Mouse (Mus musculus) hindbrain, embryonic 16.5 days (tissue): ENCODE results near the gene Rcan1. TPM values are rescaled to one million over a fixed set of nuclear protein-coding genes. Genes with fewer than 3 reads are reported as not detected.

Experiments used
- ATAC-seq: fragments of 200-750 bp; cut with Nextera tagmentation; 2 replicates; pipeline ENCODE4 v1.8.0; 2017; ENCODE audit warnings: moderate TSS enrichment, moderate library complexity
- H3K27ac ChIP-seq: fragments of 300-500 bp; sonication (generic); 2 replicates; pipeline ENCODE4 v1.5.1; 2014; ENCODE audit warnings: low read depth, mild to moderate bottlenecking, control low read depth, low read length, moderate library complexity
- H3K27me3 ChIP-seq: fragments of 300-500 bp; sonication (generic); replicated peaks from 2 replicates; pipeline ENCODE4 v1.6.1; 2014; ENCODE audit warnings: low read length; ENCODE audit not compliant: control insufficient read depth, insufficient read depth
- H3K36me3 ChIP-seq: fragments of 300-500 bp; sonication (generic); 2 replicates; pipeline ENCODE4 v1.6.1; 2014; ENCODE audit warnings: mild to moderate bottlenecking, low read length, moderate library complexity, mixed read lengths; ENCODE audit not compliant: control insufficient read depth, insufficient read depth
- H3K4me1 ChIP-seq: fragments of 300-500 bp; sonication (generic); 2 replicates; pipeline ENCODE4 v1.6.1; 2014; ENCODE audit warnings: low read depth, low read length; ENCODE audit not compliant: control insufficient read depth, insufficient read depth
- H3K4me2 ChIP-seq: fragments of 300-500 bp; sonication (generic); 2 replicates; pipeline ENCODE4 v1.6.1; 2014; ENCODE audit warnings: mild to moderate bottlenecking, low read length, control low read depth, moderate library complexity
- H3K4me3 ChIP-seq: fragments of 300-500 bp; sonication (generic); 2 replicates; pipeline ENCODE4 v1.5.1; 2014; ENCODE audit warnings: mild to moderate bottlenecking, low read length, control low read depth, moderate library complexity
- H3K9ac ChIP-seq: fragments of 300-500 bp; sonication (generic); 2 replicates; pipeline ENCODE4 v1.6.1; 2014; ENCODE audit warnings: low read depth, mild to moderate bottlenecking, control low read depth, low read length, moderate library complexity
- H3K9me3 ChIP-seq: fragments of 300-500 bp; sonication (generic); 2 replicates; pipeline ENCODE4 v1.6.1; 2014; ENCODE audit warnings: mild to moderate bottlenecking, low read length, moderate library complexity; ENCODE audit not compliant: control insufficient read depth
- WGBS: fragments of 180-500 bp; shearing (Covaris S2); extraction: QIAGEN DNeasy Blood & Tissue Kit; methylation state at CpG from one replicate; pipeline ENCODE4 v1.1.7; 2014; 5-methylcytosine and 5-hydroxymethylcytosine counted together
- polyA plus RNA-seq: library from polyadenylated mRNA; unstranded; fragments of >200 nt; fragmentation: Nextera tagmentation; extraction: Ambion mirVana; gene quantifications from 2 replicates; pipeline ENCODE4 v1.2.1, GENCODE M21; 2015

Rcan1 gene
- polyA plus RNA-seq, 1 experiment from 2014 or later, result 75.7 TPM

DNA sequence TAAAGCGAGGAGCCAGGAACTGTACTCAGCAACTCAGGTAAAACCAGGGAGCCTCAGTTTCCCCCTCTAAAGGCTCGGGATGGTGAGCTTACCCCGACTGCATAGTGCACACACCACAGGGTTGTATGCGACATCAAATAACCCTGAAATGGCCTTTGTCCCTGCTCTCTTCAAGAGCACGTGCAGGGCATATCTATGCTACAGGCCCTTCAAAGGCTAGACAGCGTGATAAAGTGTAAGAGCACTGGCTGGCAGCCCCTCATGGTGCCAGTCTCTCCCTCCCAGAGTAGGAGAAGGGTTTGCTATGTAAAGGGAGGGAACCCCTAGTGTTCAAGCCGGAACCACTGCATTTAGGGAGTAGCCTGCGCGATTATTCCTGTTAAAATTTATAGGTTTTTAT is 113.6 kb downstream of the Rcan1 start:
- Histone ChIP-seq H3K36me3 (no peaks in the 10 kb centered on the region), H3K9me3 (no peaks in the 10 kb centered on the region), H3K4me2 (no peak overlapping the region), H3K4me1 (peaks cover 7% of the 10 kb centered on the region), H3K9ac (no peak overlapping the region), H3K27ac (no peak overlapping the region), H3K27me3 (no peaks in the 10 kb centered on the region), H3K4me3 (no peak overlapping the region)
- ATAC-seq, result no peak; the same call in 1 of the 2 replicates
- 50% methylated on average over 9 of the region's 9 CpGs for WGBS

DNA sequence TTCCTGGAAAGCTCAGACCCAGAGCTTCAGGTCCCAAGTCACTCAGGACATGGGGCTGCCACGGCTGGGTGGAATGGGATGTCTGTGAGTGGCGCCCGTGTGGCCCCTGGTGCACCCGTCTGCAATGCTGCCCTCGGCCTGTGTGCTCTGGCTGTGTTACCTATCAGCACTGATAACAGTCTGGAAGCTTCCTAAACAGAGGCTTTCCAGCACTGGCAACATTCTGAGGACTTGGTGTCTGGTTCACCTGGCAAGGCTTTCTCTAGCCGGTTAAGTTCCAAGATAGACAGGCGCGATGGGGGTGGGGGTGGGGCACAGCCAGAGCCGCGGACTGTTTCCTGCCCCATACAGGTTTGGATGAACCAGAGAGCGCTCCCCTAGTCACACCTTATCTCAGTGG is 114.7 kb downstream of the Rcan1 start:
- WGBS, result 73% methylated on average over 11 of the region's 11 CpGs
- H3K36me3 ChIP-seq, result no peaks in the 10 kb centered on the region
- no peak overlapping the region for H3K4me3 ChIP-seq
- no peaks in the 10 kb centered on the region for H3K9me3 ChIP-seq
- H3K27ac ChIP-seq, result no peak overlapping the region
- peaks cover 7% of the 10 kb centered on the region for H3K4me1 ChIP-seq
- no peak overlapping the region for H3K9ac ChIP-seq
- ATAC-seq, result no peak
- no peaks in the 10 kb centered on the region for H3K27me3 ChIP-seq
- H3K4me2 ChIP-seq, result no peak overlapping the region

DNA sequence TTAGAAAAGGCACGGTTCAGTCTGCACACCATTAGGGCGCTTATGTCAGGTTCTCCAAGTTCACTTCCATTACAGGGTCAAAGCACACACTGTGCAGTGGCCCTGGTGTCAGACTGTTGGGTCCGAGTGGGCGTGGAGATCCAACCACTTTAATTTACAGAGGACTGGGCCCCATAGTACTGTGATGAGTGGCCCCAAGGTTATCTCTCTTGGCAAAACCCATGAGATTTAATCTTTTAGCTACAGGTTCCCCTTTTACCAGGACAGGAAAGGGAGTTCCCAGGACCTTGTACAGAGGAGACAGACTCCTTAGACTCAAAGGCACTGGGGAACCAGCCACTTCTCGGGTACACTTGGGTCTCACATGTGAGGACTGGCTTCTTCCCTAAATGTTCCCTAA is 115.3 kb downstream of the Rcan1 start:
- no peak for ATAC-seq
- Histone ChIP-seq H3K36me3 (no peaks in the 10 kb centered on the region), H3K4me2 (no peak overlapping the region), H3K4me3 (no peak overlapping the region), H3K9me3 (no peaks in the 10 kb centered on the region), H3K4me1 (peaks cover 7% of the 10 kb centered on the region), H3K27ac (no peak overlapping the region), H3K27me3 (no peaks in the 10 kb centered on the region), H3K9ac (no peak overlapping the region)
- 83% methylated on average over 5 of the region's 5 CpGs for WGBS

DNA sequence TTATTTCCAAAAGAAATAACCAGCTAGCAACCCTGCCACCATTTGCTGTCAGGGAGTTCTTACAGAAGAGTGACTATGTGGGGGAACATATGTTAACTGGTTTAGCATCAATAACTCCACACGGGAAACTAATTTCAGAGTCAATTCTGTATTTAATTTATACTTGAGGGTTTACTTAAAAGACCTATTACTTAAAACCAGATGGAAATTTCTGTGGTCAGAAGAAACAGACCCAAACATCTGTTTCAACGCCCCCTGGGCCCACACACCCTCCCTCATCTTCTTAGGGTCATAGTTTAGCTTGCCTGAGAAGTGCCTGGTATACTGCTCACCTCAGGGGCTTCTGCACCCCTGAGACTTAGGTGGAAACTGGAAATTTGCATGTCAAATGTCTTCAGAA is 116.8 kb downstream of the Rcan1 start:
- 69% methylated on average over 2 of the region's 2 CpGs for WGBS
- H3K4me2 ChIP-seq, result no peak overlapping the region
- peaks cover 7% of the 10 kb centered on the region for H3K4me1 ChIP-seq
- no peaks in the 10 kb centered on the region for H3K36me3 ChIP-seq
- no peak overlapping the region for H3K27ac ChIP-seq
- no peak overlapping the region for H3K9ac ChIP-seq
- H3K27me3 ChIP-seq, result no peaks in the 10 kb centered on the region
- no peak for ATAC-seq
- H3K4me3 ChIP-seq, result no peak overlapping the region
- H3K9me3 ChIP-seq, result no peaks in the 10 kb centered on the region

DNA sequence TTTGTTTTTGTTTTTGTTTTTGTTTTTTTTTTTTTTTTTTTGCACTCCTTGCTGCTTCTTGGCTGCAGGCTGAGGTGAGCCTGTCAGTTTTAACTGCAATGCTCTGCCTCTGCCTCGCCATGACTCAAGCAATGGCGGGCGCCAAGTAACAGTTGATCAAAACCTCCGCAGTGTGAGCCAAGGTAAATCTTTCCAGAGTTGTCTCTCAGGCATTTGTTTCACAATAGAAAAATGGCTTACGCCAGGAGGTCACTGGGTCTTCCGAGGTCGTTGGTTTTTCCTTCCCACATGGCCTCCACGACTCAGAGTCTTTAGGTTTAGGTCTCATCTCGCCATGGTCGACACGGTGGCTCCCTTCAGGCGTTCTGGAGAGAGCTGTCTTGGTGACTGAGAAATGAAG is 117.4 kb downstream of the Rcan1 start:
- peaks cover 7% of the 10 kb centered on the region for H3K4me1 ChIP-seq
- H3K36me3 ChIP-seq, result no peaks in the 10 kb centered on the region
- no peaks in the 10 kb centered on the region for H3K9me3 ChIP-seq
- H3K27ac ChIP-seq, result no peak overlapping the region
- no peak overlapping the region for H3K4me2 ChIP-seq
- no peaks in the 10 kb centered on the region for H3K27me3 ChIP-seq
- H3K9ac ChIP-seq, result no peak overlapping the region
- no peak for ATAC-seq
- no peak overlapping the region for H3K4me3 ChIP-seq
- 85% methylated on average over 12 of the region's 12 CpGs for WGBS

DNA sequence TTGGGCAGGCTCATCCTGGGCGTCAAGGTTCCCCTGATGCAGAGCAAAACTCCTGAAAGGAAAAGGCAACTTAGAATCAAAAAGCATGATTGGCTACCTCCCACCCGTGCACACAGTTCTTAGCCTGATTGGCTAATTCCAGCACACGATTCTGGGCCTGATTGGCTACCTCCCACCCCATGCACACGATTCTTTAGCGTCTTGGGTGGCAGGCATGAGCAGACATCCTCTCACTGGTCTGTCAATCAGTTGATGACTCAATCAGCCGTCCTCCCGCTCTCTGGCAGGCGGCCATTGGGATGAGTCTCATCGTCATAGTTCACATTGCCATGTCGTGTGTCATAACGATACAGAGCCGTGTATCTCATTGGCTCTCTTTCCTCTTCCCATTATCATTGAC is 121.7 kb downstream of the Rcan1 start:
- Histone ChIP-seq H3K27me3 (no peaks in the 10 kb centered on the region), H3K9me3 (no peaks in the 10 kb centered on the region), H3K4me3 (no peak overlapping the region), H3K9ac (no peak overlapping the region; the same call in 1 of the 2 replicates), H3K4me1 (peaks cover 5% of the 10 kb centered on the region), H3K36me3 (no peaks in the 10 kb centered on the region), H3K4me2 (peak overlapping the region; percentile 25), H3K27ac (no peak overlapping the region)
- 64% methylated on average over 12 of the region's 12 CpGs for WGBS
- ATAC-seq, result peak; percentile 84

DNA sequence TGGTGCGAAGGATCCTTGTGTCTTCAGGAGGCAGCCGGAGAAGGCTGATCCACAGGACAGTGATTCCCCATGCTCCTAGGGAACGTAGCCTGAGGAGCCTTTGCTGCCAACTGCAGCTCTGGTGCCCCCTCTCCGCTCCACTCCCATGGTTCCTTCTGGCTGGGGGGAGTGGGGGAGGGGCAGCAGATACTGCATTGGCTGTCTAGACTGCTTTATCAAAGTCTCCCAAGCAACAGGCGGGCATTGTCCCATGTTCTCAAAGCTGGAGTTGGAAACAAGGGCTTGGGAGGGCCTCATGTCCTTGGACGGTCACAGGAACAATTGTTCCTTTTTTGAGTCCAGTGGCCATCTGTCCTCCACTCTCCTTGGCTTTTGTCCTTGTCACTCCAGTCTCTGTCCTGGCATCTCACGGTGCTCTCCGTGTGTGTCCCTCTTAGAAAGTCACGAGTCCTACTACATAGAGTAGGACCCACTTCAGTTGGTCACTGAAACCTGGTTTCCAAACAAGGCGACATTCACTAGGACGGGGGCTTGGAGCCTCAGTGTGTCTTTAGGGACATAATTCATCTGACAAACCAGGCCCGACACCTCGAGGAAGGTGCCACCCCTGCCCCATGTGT is 124.3 kb downstream of the Rcan1 start:
- H3K9ac ChIP-seq, result no peak overlapping the region
- H3K36me3 ChIP-seq, result no peaks in the 10 kb centered on the region
- 0 out of 2 replicates have a peak, but pooled peaks have one; percentile 72 for ATAC-seq
- no peak overlapping the region for H3K27ac ChIP-seq
- no peaks in the 10 kb centered on the region for H3K27me3 ChIP-seq
- H3K4me1 ChIP-seq, result peaks cover 5% of the 10 kb centered on the region
- no peak overlapping the region for H3K4me2 ChIP-seq
- H3K4me3 ChIP-seq, result no peak overlapping the region
- no peaks in the 10 kb centered on the region for H3K9me3 ChIP-seq
- 42% methylated on average over 13 of the region's 13 CpGs for WGBS

DNA sequence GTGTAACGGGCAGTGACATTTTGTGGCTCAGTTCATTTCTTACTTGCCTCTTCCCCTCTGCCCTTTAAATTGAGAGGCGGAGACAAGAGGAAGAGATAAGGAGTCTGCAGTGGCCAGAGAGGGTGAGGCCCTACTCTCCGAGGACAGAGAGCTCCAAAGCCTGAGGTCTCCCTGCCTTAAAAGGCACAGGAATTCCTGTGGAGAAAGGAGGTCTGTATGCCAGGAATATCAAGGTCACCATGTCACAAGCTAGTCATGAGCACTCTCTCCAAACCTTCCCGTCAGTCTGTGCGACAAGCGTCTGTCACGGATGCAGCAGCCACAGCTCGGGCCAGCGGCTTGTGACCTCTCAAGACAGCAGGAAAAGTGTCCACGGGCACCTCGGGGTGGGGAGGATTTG is 125.5 kb downstream of the Rcan1 start:
- 71% methylated on average over 11 of the region's 11 CpGs for WGBS
- no peak overlapping the region for H3K4me2 ChIP-seq
- H3K4me1 ChIP-seq, result peaks cover 9% of the 10 kb centered on the region
- H3K4me3 ChIP-seq, result no peak overlapping the region
- no peak overlapping the region for H3K9ac ChIP-seq
- H3K27ac ChIP-seq, result no peak overlapping the region
- no peaks in the 10 kb centered on the region for H3K36me3 ChIP-seq
- ATAC-seq, result no peak
- H3K27me3 ChIP-seq, result no peaks in the 10 kb centered on the region
- H3K9me3 ChIP-seq, result no peaks in the 10 kb centered on the region
